Mouse (Mus musculus) megakaryocyte, embryonic 14.5 days (primary cell): ENCODE measurements at regions not wholly inside any gene's neighbourhood (a gene's known extent, or its start where the extent isn't known, plus 50 kb on each side); places are given as distances from the start of the nearest gene placed in this dataset.

ENCODE experiments used
- FLI1 ChIP-seq: IDR thresholded peaks from 2 replicates; pipeline ENCODE4 v1.6.1; 2012; ENCODE audit warnings: low read length, inconsistent platforms, mixed read lengths
- GATA1 ChIP-seq: IDR thresholded peaks from 3 replicates; pipeline ENCODE4 v1.6.1; 2012; ENCODE audit warnings: mixed read lengths, low read length, inconsistent platforms, borderline replicate concordance

GRCm38 (mm10) chr15:62236056-62236455 lies 1313.2 kb upstream of the A1bg start:
- TF ChIP-seq GATA1 (no peak), FLI1 (no peak)
